ENCODE assay signal across 10 mouse cellular contexts in the genomic region with DNA sequence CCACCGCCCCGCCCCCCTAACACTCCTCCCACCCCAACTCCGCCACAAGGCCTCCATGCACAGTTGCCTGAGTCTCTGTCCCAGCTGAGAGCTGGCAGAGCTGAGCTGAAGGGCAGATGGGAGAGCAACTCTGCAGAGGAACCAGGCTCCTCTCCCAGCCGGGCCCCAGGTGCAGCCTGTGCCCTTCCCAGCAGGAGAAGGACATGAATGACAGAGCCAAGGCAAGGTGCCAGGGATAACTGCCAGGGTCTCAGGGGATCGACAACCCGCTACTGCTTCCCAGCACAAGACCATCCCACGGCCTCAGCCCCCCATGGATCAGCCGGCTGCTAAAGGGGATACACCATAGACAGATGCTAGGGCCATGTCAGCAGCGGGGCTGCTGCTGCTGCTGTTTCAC. TPM values are rescaled to one million over a fixed set of nuclear protein-coding genes. Genes with fewer than 3 reads are reported as not detected.
DNase-seq lines count a peak whose midpoint lies in the region; ATAC-seq and TF ChIP-seq lines count a peak whose summit lies in the region.
"Had no signal": no experiment of that assay in that cellular context is flagged by ENCODE, and none has a peak within 500 bp of the region (broad histone marks: within the 10 kb centered on the region; RNA-seq: fewer than 3 reads in every experiment).

No protein-coding gene starts in this region.

- no peak for DNase-seq in hindbrain, embryonic 11.5 days (ENCODE audit: low spot score)
- DNase-seq in hindbrain, embryonic 10.5 days (ENCODE audit: low spot score) = no peak
- DNase-seq in brain, embryonic 14.5 days (ENCODE audit: low read depth) = peak; percentile 93
- no peak for DNase-seq in adrenal gland, adult (ENCODE audit: inconsistent age in 2 of 2, low spot score in 1 of 2)
- no peak for DNase-seq in urinary bladder, postnatal 36 days (ENCODE audit: low spot score in 2 of 2)
- DNase-seq in frontal cortex, postnatal 14 days (ENCODE audit: low spot score in 2 of 2) = no peak
- DNase-seq: thymus, postnatal 14 days had no signal

- H3K4me3 ChIP-seq in hindbrain, embryonic 11.5 days (ENCODE audit: low read depth, low read length) = no peak overlapping the region
- H3K4me3 ChIP-seq in hindbrain, embryonic 10.5 days = no peak overlapping the region
- H3K4me3 ChIP-seq in hindbrain, embryonic 12.5 days = no peak overlapping the region
- no peak overlapping the region for H3K4me3 ChIP-seq in liver, embryonic 16.5 days (ENCODE audit: low read depth, low read length)

- ATAC-seq in hindbrain, embryonic 11.5 days (ENCODE audit: low FRiP score) = 0 out of 2 replicates have a peak, but pooled peaks have one; percentile 40
- peak; percentile 89 for ATAC-seq in hindbrain, embryonic 12.5 days (ENCODE audit: low FRiP score)
- ATAC-seq in liver, embryonic 16.5 days (ENCODE audit: low read depth) = no peak; the same call in 1 of the 2 replicates

- H3K27ac ChIP-seq in hindbrain, embryonic 11.5 days (ENCODE audit: low read depth, low read length) = no peak overlapping the region
- H3K27ac ChIP-seq in hindbrain, embryonic 10.5 days = no peak overlapping the region
- H3K27ac ChIP-seq in hindbrain, embryonic 12.5 days = peak overlapping the region; percentile 37
- H3K27ac ChIP-seq in liver, embryonic 16.5 days (ENCODE audit: low read length) = peak overlapping the region; percentile 77

- no peak for TF ChIP-seq POLR2A in brain, embryonic 14.5 days (IDR thresholded peaks at IDR 0.05; ENCODE audit: borderline replicate concordance, extremely low read depth, insufficient read depth, insufficient read length, poor library complexity, severe bottlenecking)

- H3K4me1 ChIP-seq in hindbrain, embryonic 11.5 days (replicated peaks; ENCODE audit: control insufficient read depth, insufficient read depth, low read length) = 0 out of 2 replicates have a peak, but pooled peaks cover 3% of the 10 kb centered on the region
- peaks cover 19% of the 10 kb centered on the region for H3K4me1 ChIP-seq in hindbrain, embryonic 10.5 days (replicated peaks)
- H3K4me1 ChIP-seq in hindbrain, embryonic 12.5 days = peaks cover 10% of the 10 kb centered on the region
- peaks cover 3% of the 10 kb centered on the region for H3K4me1 ChIP-seq in liver, embryonic 16.5 days (ENCODE audit: control insufficient read depth, low read depth, low read length)

- no peak overlapping the region for H3K9ac ChIP-seq in hindbrain, embryonic 11.5 days (ENCODE audit: low read depth, low read length)
- H3K9ac ChIP-seq in hindbrain, embryonic 12.5 days = no peak overlapping the region
- no peak overlapping the region for H3K9ac ChIP-seq in liver, embryonic 16.5 days (ENCODE audit: low read depth, low read length)

- H3K27me3 ChIP-seq in hindbrain, embryonic 11.5 days (ENCODE audit: control insufficient read depth, insufficient read depth, low read length) = no peaks in the 10 kb centered on the region
- H3K27me3 ChIP-seq in hindbrain, embryonic 10.5 days (ENCODE audit: insufficient read depth, poor library complexity, severe bottlenecking) = no peaks in the 10 kb centered on the region
- H3K27me3 ChIP-seq in hindbrain, embryonic 12.5 days = no peaks in the 10 kb centered on the region
- no peaks in the 10 kb centered on the region for H3K27me3 ChIP-seq in liver, embryonic 16.5 days (ENCODE audit: control insufficient read depth, insufficient read depth, low read depth, low read length)
- H3K27me3 ChIP-seq: CH12.LX had no signal

- no peaks in the 10 kb centered on the region for H3K9me3 ChIP-seq in hindbrain, embryonic 11.5 days (ENCODE audit: control insufficient read depth, low read length)
- H3K9me3 ChIP-seq in hindbrain, embryonic 10.5 days = no peaks in the 10 kb centered on the region
- H3K9me3 ChIP-seq in hindbrain, embryonic 12.5 days (replicated peaks) = no peaks in the 10 kb centered on the region
- no peaks in the 10 kb centered on the region for H3K9me3 ChIP-seq in liver, embryonic 16.5 days (replicated peaks; ENCODE audit: control insufficient read depth, low read length)

- no peaks in the 10 kb centered on the region for H3K36me3 ChIP-seq in hindbrain, embryonic 11.5 days (ENCODE audit: control insufficient read depth, insufficient read depth, low read length)
- no peaks in the 10 kb centered on the region for H3K36me3 ChIP-seq in hindbrain, embryonic 10.5 days
- H3K36me3 ChIP-seq in hindbrain, embryonic 12.5 days = no peaks in the 10 kb centered on the region
- no peaks in the 10 kb centered on the region for H3K36me3 ChIP-seq in liver, embryonic 16.5 days (ENCODE audit: control insufficient read depth, insufficient read depth)

- no peak for TF ChIP-seq CTCF in brain, embryonic 14.5 days (IDR thresholded peaks at IDR 0.05; ENCODE audit: borderline replicate concordance, extremely low read depth, insufficient read depth, insufficient read length)

- 42% methylated on average over 9 of the region's 9 CpGs for WGBS in hindbrain, embryonic 11.5 days
- WGBS in hindbrain, embryonic 10.5 days = 33% methylated on average over 9 of the region's 9 CpGs
- WGBS in hindbrain, embryonic 12.5 days = 36% methylated on average over 9 of the region's 9 CpGs
- WGBS in liver, embryonic 16.5 days (ENCODE audit: insufficient replicate concordance) = 70% methylated on average over 9 of the region's 9 CpGs

- no peak overlapping the region for H3K4me2 ChIP-seq in hindbrain, embryonic 11.5 days (replicated peaks; ENCODE audit: low read depth, low read length)
- no peak overlapping the region for H3K4me2 ChIP-seq in hindbrain, embryonic 12.5 days (replicated peaks)
- no peak overlapping the region for H3K4me2 ChIP-seq in liver, embryonic 16.5 days (ENCODE audit: low read depth, low read length)

RNA-seq across cellular contexts. Expression of a gene that starts 39.4 kb away (rescaled TPM):
- polyA plus RNA-seq in hindbrain, embryonic 11.5 days (2014; fragmentation: Nextera tagmentation; extraction: Ambion mirVana) = 60.0 and 65.6 TPM in 2 replicates
- polyA plus RNA-seq in hindbrain, embryonic 10.5 days (2016; fragmentation: Nextera tagmentation; extraction: Ambion mirVana) = 71.9 and 75.6 TPM in 2 replicates
- 35.8 and 42.3 TPM in 2 replicates for polyA plus RNA-seq in brain, embryonic 14.5 days (2012; rRNA removed)
- 68.6 and 71.8 TPM in 2 replicates for polyA plus RNA-seq in hindbrain, embryonic 12.5 days (2016; fragmentation: Nextera tagmentation; extraction: Ambion mirVana)
- 24.8 and 25.0 TPM in 2 replicates for polyA plus RNA-seq in liver, embryonic 16.5 days (2015; fragmentation: Nextera tagmentation; extraction: Ambion mirVana)

RNA-seq across cellular contexts. Expression of a gene that starts 56.1 kb away (rescaled TPM):
- polyA plus RNA-seq in hindbrain, embryonic 11.5 days (2014; fragmentation: Nextera tagmentation; extraction: Ambion mirVana) = 9.9 and 10.3 TPM in 2 replicates
- polyA plus RNA-seq in hindbrain, embryonic 10.5 days (2016; fragmentation: Nextera tagmentation; extraction: Ambion mirVana) = 15.9 and 24.4 TPM in 2 replicates
- polyA plus RNA-seq in brain, embryonic 14.5 days (2012; rRNA removed) = 4.7 and 5.2 TPM in 2 replicates
- 9.5 and 9.7 TPM in 2 replicates for polyA plus RNA-seq in hindbrain, embryonic 12.5 days (2016; fragmentation: Nextera tagmentation; extraction: Ambion mirVana)
- polyA plus RNA-seq in liver, embryonic 16.5 days (2015; fragmentation: Nextera tagmentation; extraction: Ambion mirVana) = 3.3 and 3.8 TPM in 2 replicates

Comparison
In these comparisons a context has a peak if more than half of its experiments do, and no peak if none do; other contexts are left out.
1. H3K27ac ChIP-seq: peak in hindbrain, embryonic 12.5 days (single experiment) and liver, embryonic 16.5 days (single experiment); none in hindbrain, embryonic 11.5 days (single experiment) and hindbrain, embryonic 10.5 days (single experiment).